Mouse (Mus musculus) liver, embryonic 14.5 days (tissue): Measurements from ENCODE around the gene Rsrp1.

Source experiments
- CTCF ChIP-seq: IDR thresholded peaks from 2 replicates; pipeline ENCODE4 v1.5.1; 2016; ENCODE audit warnings: antibody characterized with exemption, low read depth, control low read depth
- EP300 ChIP-seq: IDR thresholded peaks from 2 replicates; pipeline ENCODE4 v1.6.1; 2016; ENCODE audit warnings: antibody characterized with exemption, low read depth

DNA sequence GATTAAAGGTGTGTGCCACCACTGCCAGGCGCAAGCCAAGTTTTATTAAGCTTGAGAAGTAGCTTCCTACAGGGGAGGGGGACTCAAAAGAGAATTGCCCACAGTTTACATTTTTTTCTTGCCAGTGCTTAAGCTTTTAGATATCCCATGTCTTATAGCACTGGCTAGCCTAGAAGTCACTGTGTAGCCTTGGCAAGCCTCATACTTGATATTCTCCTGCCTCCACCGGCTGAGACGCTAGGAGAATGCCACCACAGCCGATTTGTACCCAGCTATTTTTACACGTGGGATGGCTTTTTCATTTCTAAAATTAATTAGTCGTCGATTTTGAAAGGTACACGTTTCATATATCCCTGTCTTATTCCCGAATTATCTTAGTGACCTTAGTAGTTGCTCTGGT is 6.8 kb downstream of the Rsrp1 start:
- TF ChIP-seq CTCF, result no peak
- no peak for TF ChIP-seq EP300
